Mouse (Mus musculus) mouse trophoblast stem cell (cell line): ENCODE results near the gene Olfr1391.
"Not testable (repeated sequence)": the region's sequence is repeated elsewhere in the genome, so short reads cannot be mapped to it uniquely, and the experiment has no call there.

ENCODE experiments used
- in situ Hi-C, 2 experiments: fragments of 300-500 bp; cut with MseI, MboI; formaldehyde crosslinking; loops; 2 replicates in 1 of 2; 3 replicates in 1 of 2; pipeline ENCODE4 v1.15.1; 2025

Gene Olfr1391

DNA sequence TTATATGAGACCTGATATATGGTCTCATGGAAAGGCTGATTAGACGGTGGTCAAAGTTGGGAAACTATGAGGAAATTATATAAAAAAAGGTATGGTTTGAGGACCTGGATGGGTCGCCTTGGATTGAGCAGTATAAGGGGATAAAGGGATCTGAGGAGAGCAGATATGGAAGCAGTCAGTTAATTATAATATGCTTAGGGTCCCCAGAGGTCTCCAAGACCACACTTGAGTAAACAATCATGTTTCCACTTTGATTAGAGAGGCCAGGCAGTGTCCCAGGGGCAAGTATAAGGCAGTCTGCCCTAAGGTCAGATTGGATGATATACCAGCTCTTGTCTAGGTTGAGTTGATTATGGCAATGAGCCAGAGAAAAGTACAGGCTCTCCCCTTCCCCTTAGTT is at the start of gene Olfr1391:
TSS of gene Olfr1391 (plus strand) at position 301 of the 400 bp plus-strand sequence.
- in situ Hi-C loops, result no loop called here

DNA sequence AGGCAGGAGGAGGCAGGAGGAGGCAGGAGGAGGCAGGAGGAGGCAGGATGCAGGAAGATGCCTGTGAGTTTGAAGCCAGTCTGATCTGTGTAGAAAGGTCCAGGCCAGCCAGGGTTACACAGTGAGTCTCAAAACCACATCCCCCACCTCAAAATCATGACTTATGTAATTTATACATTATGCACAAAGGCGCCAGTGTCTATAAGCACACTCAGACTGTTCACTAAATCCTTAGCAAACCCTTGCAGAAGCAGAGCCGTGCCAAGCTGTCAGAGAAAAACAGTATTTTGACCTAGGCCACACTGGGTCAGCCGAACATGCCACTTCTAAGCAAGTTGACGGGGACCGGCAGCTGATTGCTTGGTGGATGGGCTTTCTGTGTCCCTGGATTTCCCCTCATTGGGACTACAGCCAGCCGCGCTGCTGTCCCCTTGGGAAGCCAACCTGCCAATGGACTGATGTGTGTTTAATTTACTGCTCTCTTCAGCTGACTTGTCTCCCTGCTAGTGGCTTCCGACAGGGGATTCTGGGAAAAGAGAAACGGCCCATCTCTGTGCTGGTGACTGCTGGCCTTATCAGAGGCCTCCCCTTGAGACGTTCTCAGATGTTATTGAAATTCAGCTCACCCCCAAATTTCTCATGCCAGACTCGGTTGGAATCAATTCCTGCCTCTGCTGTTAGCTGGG is 48.6 kb upstream of the Olfr1391 start:
- in situ Hi-C loops, result loop anchor here (5.0 kb wide), 2 partner anchors 82 to 87 kb away; partner anchors contain the start of gene Btnl9 (in 1 of the 2)

DNA sequence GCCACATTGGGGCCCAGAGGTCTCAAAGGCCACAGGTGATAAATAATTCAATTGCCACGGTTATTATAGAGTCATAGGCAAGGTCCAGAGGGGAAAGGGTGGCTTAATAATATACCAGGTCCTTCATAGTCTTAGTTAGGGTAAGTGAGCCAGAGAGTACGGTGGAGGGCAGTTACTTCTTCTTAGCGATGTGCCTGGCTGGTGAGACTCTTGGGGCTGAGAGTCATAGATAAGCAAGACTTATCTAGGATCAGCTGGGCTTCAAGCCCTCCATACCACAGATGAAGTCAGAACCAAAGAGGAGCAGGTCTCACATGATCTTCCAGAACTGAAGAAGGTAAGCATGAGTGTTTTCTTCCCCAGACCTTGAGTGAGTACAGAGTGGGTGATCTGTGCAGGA is 44.3 kb upstream of the Olfr1391 start, which contains the start of gene Olfr1393:
TSS of gene Olfr1393 (plus strand) at position 83 of the 400 bp plus-strand sequence.
- in situ Hi-C loops, result no loop called here

DNA sequence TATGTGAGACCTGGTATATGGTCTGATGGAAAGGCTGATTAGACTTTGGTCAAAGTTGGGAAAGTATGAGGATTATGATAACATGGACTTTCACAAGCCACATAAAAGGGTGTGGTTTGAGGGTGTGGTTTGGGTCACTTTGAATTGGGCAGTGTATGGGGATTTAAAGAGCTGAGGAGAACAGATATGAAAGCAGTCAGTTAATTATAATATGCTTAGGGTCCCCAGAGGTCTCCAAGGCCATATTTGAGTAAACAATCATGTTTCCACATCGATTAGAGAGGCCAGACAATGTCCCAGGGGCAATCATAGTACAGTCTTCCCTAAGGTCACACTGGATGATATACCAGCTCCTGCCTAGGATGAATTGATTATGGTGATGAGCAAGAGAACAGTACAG is 37.6 kb upstream of the Olfr1391 start, which contains the start of gene Olfr1392:
TSS of gene Olfr1392 (plus strand) at position 301 of the 400 bp plus-strand sequence.
- in situ Hi-C loops, result not testable (repeated sequence)

DNA sequence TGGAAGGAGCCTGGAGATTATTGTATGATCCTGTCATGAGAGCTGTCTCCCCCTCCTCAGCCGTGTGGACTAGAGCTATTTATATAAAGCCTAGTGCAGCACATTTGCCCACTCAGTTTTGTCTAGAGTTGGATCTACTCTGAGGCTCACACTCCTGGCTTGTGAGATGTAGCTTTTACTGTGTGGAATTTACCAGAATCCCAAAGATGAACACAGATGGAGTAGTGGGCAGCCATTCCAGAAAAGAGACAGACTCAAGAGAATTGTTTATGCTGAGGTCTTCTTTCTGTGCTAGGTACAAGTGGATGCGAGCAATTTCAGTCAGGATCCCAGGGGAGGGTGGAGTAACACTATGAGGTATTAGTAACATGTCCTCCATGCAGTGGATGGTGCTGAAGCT is 35.3 kb upstream of the Olfr1391 start:
- in situ Hi-C loops, result no loop called here

DNA sequence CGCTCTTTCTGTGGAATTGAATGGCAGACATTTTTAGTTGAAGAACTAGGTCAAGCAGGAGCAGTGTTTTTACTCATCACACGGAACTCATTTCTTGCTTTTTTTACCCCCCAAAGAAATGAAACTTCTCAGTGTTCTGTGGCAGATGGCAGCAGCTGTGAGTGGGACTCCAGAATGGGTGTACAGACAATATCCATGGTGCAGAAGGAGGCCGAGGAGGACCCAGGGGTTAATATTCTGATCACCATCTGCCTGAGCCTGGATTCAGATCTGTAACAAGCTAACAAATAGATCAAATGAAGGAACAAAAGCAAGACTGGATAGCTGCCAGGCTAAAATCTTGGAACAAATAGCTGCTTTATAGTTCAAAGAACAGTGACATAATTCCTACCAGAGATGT is 29.8 kb upstream of the Olfr1391 start:
- in situ Hi-C loops, result no loop called here

DNA sequence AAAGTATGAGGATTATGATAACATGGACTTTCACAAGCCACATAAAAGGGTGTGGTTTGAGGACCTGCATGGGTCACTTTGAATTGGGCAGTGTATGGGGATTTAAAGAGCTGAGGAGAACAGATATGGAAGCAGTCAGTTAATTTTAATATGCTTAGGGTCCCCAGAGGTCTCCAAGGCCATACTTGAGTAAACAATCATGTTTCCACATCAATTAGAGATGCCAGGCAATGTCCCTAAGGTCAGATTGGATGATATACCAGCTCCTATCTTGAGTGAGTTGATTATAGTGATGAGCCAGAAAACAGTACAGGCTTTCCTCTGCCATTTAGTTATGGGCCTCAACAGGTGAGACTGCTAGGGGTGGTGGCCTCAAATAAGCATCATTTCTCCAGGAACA is 18.1 kb upstream of the Olfr1391 start, which contains the start of gene Olfr10:
TSS of gene Olfr10 (plus strand) at position 301 of the 400 bp plus-strand sequence.
- in situ Hi-C loops, result no loop called here

DNA sequence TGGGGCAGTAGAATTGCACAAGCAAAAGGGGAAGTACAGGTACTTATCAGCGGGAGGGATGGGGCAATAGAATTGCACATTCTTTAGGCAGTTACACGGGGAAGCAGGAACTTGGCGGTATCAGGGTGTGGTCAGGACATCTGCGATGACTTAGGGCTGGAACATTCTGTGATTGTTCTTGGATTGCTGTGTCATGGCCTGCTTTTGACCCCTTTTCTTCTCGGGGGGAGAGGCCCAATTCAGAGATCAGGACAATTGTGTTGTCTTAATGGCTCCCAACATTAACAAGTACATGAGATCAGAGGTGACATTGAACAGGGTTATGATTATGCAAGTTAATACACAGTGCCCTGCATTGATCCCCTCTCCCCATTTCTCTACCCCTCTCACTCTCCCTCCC is 14.0 kb upstream of the Olfr1391 start:
- in situ Hi-C loops, result not testable (repeated sequence)

DNA sequence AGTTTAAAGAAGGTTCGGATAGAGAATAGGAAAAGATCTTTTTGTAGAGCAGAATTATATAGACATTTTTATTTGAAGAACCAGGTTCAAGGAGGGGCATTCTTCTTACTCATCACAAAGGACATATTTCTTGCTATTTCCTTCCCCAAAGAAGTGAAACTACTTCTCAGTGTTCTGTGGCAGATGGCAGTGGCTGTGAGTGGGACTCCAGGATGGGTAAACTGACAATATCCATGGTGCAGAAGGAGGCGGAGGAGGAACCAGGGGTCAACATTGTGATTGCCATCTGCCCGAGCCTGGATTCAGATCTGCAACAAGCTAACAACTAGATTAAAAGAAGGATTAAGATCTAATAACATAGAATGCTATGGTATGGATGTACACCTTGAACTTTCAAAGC is 4.2 kb downstream of the Olfr1391 start:
- in situ Hi-C loops, result no loop called here

DNA sequence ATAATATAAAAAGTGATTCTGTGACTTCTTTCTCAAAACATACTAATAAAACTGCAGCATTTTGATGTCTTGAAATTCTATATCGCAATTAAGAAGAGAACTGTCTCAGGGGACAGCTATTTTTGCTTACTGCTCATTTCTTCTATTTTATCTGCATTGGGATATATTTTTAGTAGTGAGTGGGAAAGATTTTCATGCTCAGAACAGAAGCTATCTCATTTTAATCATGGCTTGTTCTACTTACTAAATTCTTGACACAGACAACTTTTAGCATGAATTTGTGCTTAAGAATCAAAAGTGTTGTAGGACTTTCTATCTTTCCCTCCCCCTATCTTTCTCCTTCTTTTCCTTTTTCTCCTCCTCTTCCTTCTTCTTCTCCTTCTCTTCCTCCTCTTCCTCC is 7.1 kb downstream of the Olfr1391 start:
- in situ Hi-C loops, result no loop called here

DNA sequence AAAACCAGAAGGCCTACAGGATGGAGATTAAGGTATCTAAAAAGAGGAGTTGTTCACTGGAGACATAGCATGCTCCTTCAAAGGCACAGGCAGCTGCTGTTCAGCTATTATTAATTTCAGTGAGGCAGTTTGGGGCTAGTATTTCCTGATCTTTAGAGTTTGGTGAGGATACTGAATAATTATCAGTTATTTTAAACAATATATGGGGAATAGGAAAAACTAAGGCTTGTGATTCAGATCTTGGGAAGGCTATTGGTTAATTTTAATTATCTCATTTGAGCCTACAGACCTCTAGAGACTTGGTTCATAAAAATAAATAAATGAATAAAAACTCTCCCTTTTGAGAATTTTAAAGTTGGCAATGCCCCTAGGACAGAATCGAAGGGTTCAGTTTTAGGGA is 12.3 kb downstream of the Olfr1391 start, which contains the start of gene Olfr1390:
TSS of gene Olfr1390 (plus strand) at position 301 of the 400 bp plus-strand sequence.
- in situ Hi-C loops, result loop anchor here in 1 of 2 experiments (5.0 kb wide), 1 partner anchor 47 kb away; no protein-coding TSS in a partner anchor

DNA sequence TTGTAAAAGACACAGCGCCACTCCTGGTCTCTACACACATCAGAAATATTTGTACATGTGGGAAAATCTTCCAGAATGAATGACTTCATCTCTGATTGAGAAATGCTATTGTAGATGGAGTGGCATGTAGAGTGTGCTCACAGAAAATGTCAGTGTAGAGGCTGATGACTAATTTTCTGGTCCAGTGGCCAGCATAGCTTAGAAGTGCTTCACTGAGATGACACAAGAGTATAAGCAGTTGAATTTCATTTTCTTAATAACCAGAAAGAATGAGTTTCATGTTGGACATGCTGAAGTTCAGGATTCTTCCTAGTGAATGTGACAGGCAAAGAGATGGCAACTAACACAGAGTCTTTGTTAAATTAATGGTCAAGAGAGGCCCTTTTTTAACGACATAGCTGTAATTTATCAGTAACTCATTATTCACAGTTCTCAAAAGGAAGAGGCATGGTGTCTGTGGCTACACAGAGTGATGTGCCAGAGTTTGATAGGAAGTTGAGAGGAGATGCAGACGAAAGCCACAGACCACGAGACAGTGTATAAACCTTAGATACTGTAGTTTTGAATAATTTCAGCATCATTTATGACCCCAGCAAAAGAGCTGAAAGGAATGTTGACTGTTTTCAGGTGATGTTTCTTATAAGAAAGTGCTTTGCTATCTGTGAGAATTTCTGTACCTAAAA is 14.7 kb downstream of the Olfr1391 start:
- in situ Hi-C loops, result loop anchor here in 1 of 2 experiments (5.0 kb wide), 1 partner anchor 45 kb away; no protein-coding TSS in a partner anchor
